Mouse (Mus musculus): ENCODE data around the gene Vps25. TPM values are rescaled to one million over a fixed set of nuclear protein-coding genes. Genes with fewer than 3 reads are reported as not detected.

Vps25 gene
- polyA plus RNA-seq, 1 experiment: 58.8 TPM

- Histone ChIP-seq H3K27ac (ENCODE audit: insufficient read depth, low read length) (no peak overlapping the region), H3K4me3 (ENCODE audit: insufficient read depth, low read length) (no peak overlapping the region), H3K4me1 (ENCODE audit: control insufficient read depth, insufficient read depth, low read length) (peaks cover 5% of the 10 kb centered on the region)
- TF ChIP-seq CTCF (IDR thresholded peaks at IDR 0.05; ENCODE audit: extremely low read depth, insufficient read depth, low read length) (no peak), POLR2A (IDR thresholded peaks at IDR 0.05; ENCODE audit: extremely low read depth, insufficient read depth, low read length) (no peak)
These were observed 27.3 kb downstream of the Vps25 start for GRCm38 (mm10) chr11:101280837-101281236.

- 0 out of 2 replicates have a peak, but pooled peaks cover 2% of the 10 kb centered on the region for H3K4me1 ChIP-seq (ENCODE audit: control insufficient read depth, insufficient read depth, low read length)
- TF ChIP-seq POLR2A (IDR thresholded peaks at IDR 0.05; ENCODE audit: extremely low read depth, insufficient read depth, low read length): no peak
- no peak for TF ChIP-seq CTCF (IDR thresholded peaks at IDR 0.05; ENCODE audit: extremely low read depth, insufficient read depth, low read length)
- no peak overlapping the region for H3K4me3 ChIP-seq (ENCODE audit: insufficient read depth, low read length)
- no peak overlapping the region for H3K27ac ChIP-seq (ENCODE audit: insufficient read depth, low read length)
These were observed 29.4 kb downstream of the Vps25 start for GRCm38 (mm10) chr11:101282896-101283295.

- Histone ChIP-seq H3K27ac (ENCODE audit: insufficient read depth, low read length) (no peak overlapping the region), H3K4me3 (ENCODE audit: insufficient read depth, low read length) (no peak overlapping the region), H3K4me1 (ENCODE audit: control insufficient read depth, insufficient read depth, low read length) (no peaks in the 10 kb centered on the region)
- TF ChIP-seq POLR2A (IDR thresholded peaks at IDR 0.05; ENCODE audit: extremely low read depth, insufficient read depth, low read length) (no peak), CTCF (IDR thresholded peaks at IDR 0.05; ENCODE audit: extremely low read depth, insufficient read depth, low read length) (no peak)
These were observed 30.3 kb downstream of the Vps25 start for GRCm38 (mm10) chr11:101283805-101284204.

GRCm38 (mm10) chr11:101287306-101287705 is 33.8 kb downstream of the Vps25 start:
- Histone ChIP-seq H3K27ac (ENCODE audit: insufficient read depth, low read length) (no peak overlapping the region), H3K4me1 (ENCODE audit: control insufficient read depth, insufficient read depth, low read length) (no peaks in the 10 kb centered on the region), H3K4me3 (ENCODE audit: insufficient read depth, low read length) (no peak overlapping the region)
- TF ChIP-seq POLR2A (IDR thresholded peaks at IDR 0.05; ENCODE audit: extremely low read depth, insufficient read depth, low read length): no peak
- TF ChIP-seq CTCF (IDR thresholded peaks at IDR 0.05; ENCODE audit: extremely low read depth, insufficient read depth, low read length): no peak

DNA sequence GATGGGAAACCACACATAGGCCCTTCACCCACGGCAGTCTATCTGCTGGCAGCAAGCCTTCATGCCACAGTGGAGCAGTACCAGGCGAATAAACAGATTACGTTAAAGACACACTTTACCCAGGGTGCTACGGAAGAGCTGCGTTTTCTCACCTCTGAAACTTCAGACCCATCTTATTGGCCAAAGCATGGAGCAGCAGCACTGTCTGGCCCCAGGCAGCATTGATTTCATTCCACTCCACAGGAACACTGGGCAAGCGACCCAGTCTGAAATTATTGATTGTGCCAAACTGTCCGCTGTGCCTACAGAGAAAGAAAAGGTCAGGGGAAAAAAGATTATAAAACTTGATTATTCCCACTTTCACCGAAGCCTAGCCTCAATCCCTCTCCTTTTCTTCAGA is 37.7 kb downstream of the Vps25 start:
- Histone ChIP-seq H3K4me1 (ENCODE audit: control insufficient read depth, insufficient read depth, low read length) (no peaks in the 10 kb centered on the region), H3K4me3 (ENCODE audit: insufficient read depth, low read length) (no peak overlapping the region), H3K27ac (ENCODE audit: insufficient read depth, low read length) (no peak overlapping the region)
- TF ChIP-seq POLR2A (IDR thresholded peaks at IDR 0.05; ENCODE audit: extremely low read depth, insufficient read depth, low read length) (no peak), CTCF (IDR thresholded peaks at IDR 0.05; ENCODE audit: extremely low read depth, insufficient read depth, low read length) (no peak)

GRCm38 (mm10) chr11:101295191-101295590 is 41.7 kb downstream of the Vps25 start:
- TF ChIP-seq CTCF (IDR thresholded peaks at IDR 0.05; ENCODE audit: extremely low read depth, insufficient read depth, low read length) (no peak), POLR2A (IDR thresholded peaks at IDR 0.05; ENCODE audit: extremely low read depth, insufficient read depth, low read length) (no peak)
- H3K4me3 ChIP-seq (ENCODE audit: insufficient read depth, low read length): no peak overlapping the region
- H3K4me1 ChIP-seq (ENCODE audit: control insufficient read depth, insufficient read depth, low read length): no peaks in the 10 kb centered on the region
- H3K27ac ChIP-seq (ENCODE audit: insufficient read depth, low read length): no peak overlapping the region

DNA sequence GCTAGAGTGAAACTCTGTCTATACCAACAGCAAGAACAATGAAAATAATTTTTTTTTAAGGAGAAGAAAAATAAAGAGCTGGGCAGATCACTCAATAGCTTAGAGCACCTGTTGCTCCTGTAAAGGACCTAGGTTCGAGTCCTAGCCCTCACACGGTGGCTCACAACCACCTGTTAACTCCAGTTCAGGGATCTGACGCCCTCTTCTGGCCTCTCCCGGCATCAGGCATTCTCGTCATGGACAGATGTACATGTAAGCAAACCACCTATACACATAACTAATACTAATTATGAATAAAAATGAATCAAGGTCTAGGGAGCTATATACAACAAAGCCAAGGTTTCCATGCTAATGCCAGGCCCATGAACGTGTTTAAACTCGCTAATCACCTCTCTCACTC is 47.4 kb downstream of the Vps25 start:
- TF ChIP-seq CTCF (IDR thresholded peaks at IDR 0.05; ENCODE audit: extremely low read depth, insufficient read depth, low read length) (0 out of 2 replicates have a peak, but pooled peaks have one; percentile 8), POLR2A (IDR thresholded peaks at IDR 0.05; ENCODE audit: extremely low read depth, insufficient read depth, low read length) (no peak)
- Histone ChIP-seq H3K27ac (ENCODE audit: insufficient read depth, low read length) (no peak overlapping the region), H3K4me3 (ENCODE audit: insufficient read depth, low read length) (peak overlapping the region; percentile 78)

DNA sequence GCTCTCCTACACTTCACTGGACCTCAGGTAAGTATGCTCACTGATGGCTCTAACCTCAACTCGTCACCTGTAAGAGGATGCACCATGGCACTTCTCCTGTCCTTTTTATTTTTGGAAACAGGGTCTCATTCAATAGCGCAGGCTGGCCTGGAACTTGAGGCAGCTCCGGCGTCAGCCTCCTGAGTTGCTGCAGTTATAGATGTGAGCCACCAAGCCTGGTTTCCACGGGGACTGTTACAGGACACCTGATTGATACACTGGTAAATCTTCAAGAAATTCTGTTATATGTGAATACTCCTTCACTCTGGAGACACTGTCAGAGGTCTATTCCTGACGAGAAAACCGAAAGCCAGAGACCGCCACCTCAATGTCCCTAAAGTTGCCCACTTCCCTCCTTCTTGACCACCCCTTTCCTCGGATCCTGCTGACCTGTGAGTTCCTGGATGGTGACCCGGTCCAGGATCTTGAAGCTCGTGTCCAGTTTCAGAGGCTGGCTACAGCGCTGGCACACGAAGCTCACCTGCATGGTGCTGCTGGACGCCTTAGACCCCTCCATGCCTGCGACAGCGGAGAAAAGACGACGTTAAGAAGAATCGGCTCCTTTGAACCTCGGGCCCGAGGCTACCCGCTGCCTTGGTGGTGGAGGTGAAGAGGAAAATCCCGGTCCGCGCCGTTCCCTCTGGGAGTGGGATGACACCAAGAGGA is 47.9 kb downstream of the Vps25 start:
- TF ChIP-seq CTCF (IDR thresholded peaks at IDR 0.05; ENCODE audit: extremely low read depth, insufficient read depth, low read length): no peak
- TF ChIP-seq POLR2A (IDR thresholded peaks at IDR 0.05; ENCODE audit: extremely low read depth, insufficient read depth, low read length): no peak
- peak overlapping the region; percentile 78 for H3K4me3 ChIP-seq (ENCODE audit: insufficient read depth, low read length)
- no peak overlapping the region for H3K27ac ChIP-seq (ENCODE audit: insufficient read depth, low read length)
- peaks cover 4% of the 10 kb centered on the region for H3K4me1 ChIP-seq (ENCODE audit: control insufficient read depth, insufficient read depth, low read length)

More for the DNA sequence above, 47.4 kb downstream of the Vps25 start:
- peaks cover 4% of the 10 kb centered on the region for H3K4me1 ChIP-seq (ENCODE audit: control insufficient read depth, insufficient read depth, low read length)

GRCm38 (mm10) chr11:101302004-101302798 is 48.7 kb downstream of the Vps25 start, which contains the start of gene Becn1:
Gene Becn1, minus strand, starts transcription at chr11:101302286.
- TF ChIP-seq POLR2A (IDR thresholded peaks at IDR 0.05; ENCODE audit: extremely low read depth, insufficient read depth, low read length) (peak; percentile 72), CTCF (IDR thresholded peaks at IDR 0.05; ENCODE audit: extremely low read depth, insufficient read depth, low read length) (peak; percentile 80)

More at GRCm38 (mm10) chr11:101302004-101302798, 48.7 kb downstream of the Vps25 start, which contains the start of gene Becn1:
- Histone ChIP-seq H3K4me3 (ENCODE audit: insufficient read depth, low read length) (peak within 1 kb of the TSS; percentile 78), H3K27ac (ENCODE audit: insufficient read depth, low read length) (no peak within 1 kb of the TSS), H3K4me1 (ENCODE audit: control insufficient read depth, insufficient read depth, low read length) (peaks cover 4% of the 10 kb centered on the region)
